Mouse (Mus musculus): ENCODE measurements at regions not wholly inside any gene's neighbourhood (a gene's known extent, or its start where the extent isn't known, plus 50 kb on each side); places are given as distances from the start of the nearest gene placed in this dataset.

DNA sequence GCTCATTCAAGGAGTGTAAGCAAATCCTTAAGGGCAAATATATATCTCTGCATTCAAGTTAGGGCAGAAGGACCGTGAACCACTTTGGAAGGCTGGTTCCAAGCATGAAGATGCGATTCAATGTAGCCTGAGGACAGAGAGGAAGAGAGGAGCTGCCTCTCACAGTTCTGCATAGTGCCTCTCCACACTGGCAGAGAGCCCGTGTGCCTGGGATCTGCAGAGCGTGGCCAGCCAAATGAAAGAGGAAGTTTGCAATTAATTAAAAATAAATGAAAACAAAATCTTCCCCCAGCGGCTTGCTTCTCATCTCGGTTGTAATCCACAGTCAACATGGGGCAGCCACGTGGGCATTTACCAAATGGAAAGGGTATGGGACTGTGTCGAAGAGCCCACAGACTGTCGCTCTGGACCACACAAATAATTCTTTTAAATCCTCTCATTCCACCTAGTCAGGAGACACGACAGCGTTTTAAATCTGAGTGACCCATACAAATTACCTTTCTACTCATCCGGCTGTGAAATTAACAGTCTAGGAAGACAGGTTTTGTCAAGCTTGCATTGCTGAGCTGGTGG lies 129.1 kb upstream of the Col1a2 start:
- H3K9me3 ChIP-seq (replicated peaks; ENCODE audit: control insufficient read depth, low read length), result no peaks in the 10 kb centered on the region
- no peaks in the 10 kb centered on the region for H3K4me1 ChIP-seq (ENCODE audit: control insufficient read depth, insufficient read depth, low read length)
- H3K36me3 ChIP-seq (ENCODE audit: control insufficient read depth, insufficient read depth), result no peaks in the 10 kb centered on the region
- no peak overlapping the region for H3K27ac ChIP-seq (ENCODE audit: low read length)
- 74% methylated on average over 12 of the region's 12 CpGs for WGBS
- H3K27me3 ChIP-seq (ENCODE audit: control insufficient read depth, insufficient read depth, low read length), result no peaks in the 10 kb centered on the region
- no peak overlapping the region for H3K4me2 ChIP-seq (ENCODE audit: low read depth, low read length)
- ATAC-seq (replicated peaks; ENCODE audit: extremely low read depth, insufficient read depth, low FRiP score), result no peak
- H3K9ac ChIP-seq (ENCODE audit: low read length), result no peak overlapping the region
- no peak overlapping the region for H3K4me3 ChIP-seq (ENCODE audit: low read length)

DNA sequence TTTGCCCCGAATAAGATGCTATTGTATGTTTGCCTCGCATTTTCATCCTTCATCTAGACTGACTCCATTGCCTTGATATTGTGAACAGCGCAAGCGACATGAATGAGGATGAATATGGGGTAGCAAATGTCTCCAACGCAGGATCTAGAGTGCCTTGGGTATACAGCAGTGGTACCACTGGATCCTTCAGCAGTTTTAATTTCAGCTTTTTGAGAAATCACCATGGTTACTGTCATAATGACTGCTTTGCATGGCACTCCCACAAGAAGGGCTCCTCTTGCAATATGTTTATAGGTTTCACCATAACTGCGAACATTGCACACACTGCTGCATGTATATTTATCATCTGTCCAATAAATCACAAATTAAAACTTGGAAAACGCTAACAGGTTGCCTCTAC lies 107.8 kb upstream of the Col1a2 start:
- H3K36me3 ChIP-seq (ENCODE audit: control insufficient read depth, insufficient read depth), result no peaks in the 10 kb centered on the region
- no peak overlapping the region for H3K27ac ChIP-seq (ENCODE audit: low read length)
- no peak overlapping the region for H3K4me2 ChIP-seq (ENCODE audit: low read depth, low read length)
- ATAC-seq (replicated peaks; ENCODE audit: extremely low read depth, insufficient read depth, low FRiP score), result no peak
- 92% methylated on average over 7 of the region's 7 CpGs for WGBS
- peaks cover 3% of the 10 kb centered on the region; the same call in 1 of the 2 replicates for H3K4me1 ChIP-seq (ENCODE audit: control insufficient read depth, insufficient read depth, low read length)
- H3K9ac ChIP-seq (ENCODE audit: low read length), result no peak overlapping the region
- no peak overlapping the region for H3K4me3 ChIP-seq (ENCODE audit: low read length)
- no peaks in the 10 kb centered on the region for H3K9me3 ChIP-seq (replicated peaks; ENCODE audit: control insufficient read depth, low read length)
- no peaks in the 10 kb centered on the region for H3K27me3 ChIP-seq (ENCODE audit: control insufficient read depth, insufficient read depth, low read length)

DNA sequence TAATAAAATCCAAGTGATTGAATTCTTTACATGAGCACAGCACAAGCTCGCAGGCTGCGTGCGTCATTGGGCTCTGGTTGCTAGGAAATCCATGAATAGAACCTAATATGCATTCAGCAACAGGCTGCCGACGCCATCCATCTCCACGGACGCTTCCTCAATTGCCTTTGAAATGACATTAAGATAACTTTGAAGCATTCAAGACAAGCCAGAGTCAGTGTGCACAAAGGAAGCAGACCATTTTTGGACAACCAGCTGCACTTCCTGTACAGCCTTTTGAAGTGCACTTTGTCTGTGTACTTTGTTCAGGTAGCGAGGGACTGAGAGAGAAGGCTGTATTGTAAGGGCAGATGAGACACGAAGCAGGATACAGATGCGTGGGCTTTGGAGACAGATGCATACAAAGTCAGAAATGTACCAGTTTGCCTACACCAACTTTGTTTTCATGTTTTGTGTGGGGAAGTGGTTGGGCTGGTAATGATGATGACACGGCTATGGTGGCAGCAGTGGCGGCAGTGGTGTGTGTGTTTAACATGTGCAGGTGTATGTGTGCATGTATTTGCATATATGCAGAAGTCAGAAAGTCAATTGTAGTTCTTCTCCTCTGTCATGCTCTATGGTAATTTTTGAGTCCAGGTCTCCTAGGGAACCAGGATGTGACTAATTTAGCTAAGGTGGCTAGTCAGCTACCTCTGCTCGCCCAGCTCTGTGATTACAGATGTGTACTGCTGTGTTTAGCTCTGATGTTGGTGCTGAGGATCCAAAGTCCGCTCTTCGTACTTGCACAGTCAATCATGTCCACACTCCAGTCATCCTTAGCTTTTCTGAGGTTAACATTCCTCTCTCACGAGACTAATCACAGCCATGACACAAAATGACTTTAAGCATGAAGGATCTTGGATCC lies 106.7 kb upstream of the Col1a2 start:
- Histone ChIP-seq H3K27me3 (ENCODE audit: control insufficient read depth, insufficient read depth, low read length) (no peaks in the 10 kb centered on the region), H3K36me3 (ENCODE audit: control insufficient read depth, insufficient read depth) (no peaks in the 10 kb centered on the region), H3K4me3 (ENCODE audit: low read length) (peak overlapping the region; percentile 24; the same call in 1 of the 2 replicates), H3K27ac (ENCODE audit: low read length) (no peak overlapping the region), H3K4me2 (ENCODE audit: low read depth, low read length) (peak overlapping the region; percentile 56), H3K9ac (ENCODE audit: low read length) (no peak overlapping the region), H3K9me3 (replicated peaks; ENCODE audit: control insufficient read depth, low read length) (no peaks in the 10 kb centered on the region), H3K4me1 (ENCODE audit: control insufficient read depth, insufficient read depth, low read length) (peaks cover 3% of the 10 kb centered on the region; the same call in 1 of the 2 replicates)
- ATAC-seq (replicated peaks; ENCODE audit: extremely low read depth, insufficient read depth, low FRiP score), result no peak
- 42% methylated on average over 16 of the region's 16 CpGs for WGBS

DNA sequence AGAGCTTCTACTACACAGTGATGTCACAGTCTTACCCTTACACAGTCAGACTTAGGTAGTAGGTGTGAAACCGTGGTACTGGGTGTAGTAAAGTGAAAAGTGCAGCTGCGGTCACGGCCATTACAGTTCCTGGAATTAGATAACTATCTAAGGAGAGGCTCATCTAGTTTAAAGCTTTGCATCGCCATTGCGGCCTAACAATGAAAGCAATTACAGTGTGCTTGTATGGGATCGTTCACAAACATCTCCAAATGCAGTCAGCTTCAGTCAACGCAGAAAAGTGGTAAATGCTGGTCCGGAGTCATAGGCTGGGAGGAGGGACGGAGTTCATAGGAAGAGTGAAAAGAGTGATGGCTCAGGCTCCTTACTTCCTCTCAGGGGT lies 106.0 kb upstream of the Col1a2 start:
- WGBS, result 76% methylated on average over 9 of the region's 9 CpGs

GRCm38 (mm10) chr6:4405301-4405700 lies 99.3 kb upstream of the Col1a2 start:
- H3K4me2 ChIP-seq (ENCODE audit: low read depth, low read length), result no peak overlapping the region
- no peaks in the 10 kb centered on the region for H3K36me3 ChIP-seq (ENCODE audit: control insufficient read depth, insufficient read depth)
- no peak overlapping the region for H3K4me3 ChIP-seq (ENCODE audit: low read length)
- no peak overlapping the region for H3K27ac ChIP-seq (ENCODE audit: low read length)
- H3K27me3 ChIP-seq (ENCODE audit: control insufficient read depth, insufficient read depth, low read length), result no peaks in the 10 kb centered on the region
- 78% methylated on average over 3 of the region's 3 CpGs for WGBS
- H3K4me1 ChIP-seq (ENCODE audit: control insufficient read depth, insufficient read depth, low read length), result no peaks in the 10 kb centered on the region
- no peaks in the 10 kb centered on the region for H3K9me3 ChIP-seq (replicated peaks; ENCODE audit: control insufficient read depth, low read length)
- no peak overlapping the region for H3K9ac ChIP-seq (ENCODE audit: low read length)
- no peak for ATAC-seq (replicated peaks; ENCODE audit: extremely low read depth, insufficient read depth, low FRiP score)

More for the DNA sequence above, 106.0 kb upstream of the Col1a2 start:
- Histone ChIP-seq H3K27ac (ENCODE audit: low read length) (no peak overlapping the region), H3K4me1 (ENCODE audit: control insufficient read depth, insufficient read depth, low read length) (peaks cover 3% of the 10 kb centered on the region; the same call in 1 of the 2 replicates), H3K9me3 (replicated peaks; ENCODE audit: control insufficient read depth, low read length) (no peaks in the 10 kb centered on the region), H3K27me3 (ENCODE audit: control insufficient read depth, insufficient read depth, low read length) (no peaks in the 10 kb centered on the region), H3K36me3 (ENCODE audit: control insufficient read depth, insufficient read depth) (no peaks in the 10 kb centered on the region), H3K4me3 (ENCODE audit: low read length) (no peak overlapping the region), H3K9ac (ENCODE audit: low read length) (no peak overlapping the region), H3K4me2 (ENCODE audit: low read depth, low read length) (no peak overlapping the region)
- ATAC-seq (replicated peaks; ENCODE audit: extremely low read depth, insufficient read depth, low FRiP score), result no peak

DNA sequence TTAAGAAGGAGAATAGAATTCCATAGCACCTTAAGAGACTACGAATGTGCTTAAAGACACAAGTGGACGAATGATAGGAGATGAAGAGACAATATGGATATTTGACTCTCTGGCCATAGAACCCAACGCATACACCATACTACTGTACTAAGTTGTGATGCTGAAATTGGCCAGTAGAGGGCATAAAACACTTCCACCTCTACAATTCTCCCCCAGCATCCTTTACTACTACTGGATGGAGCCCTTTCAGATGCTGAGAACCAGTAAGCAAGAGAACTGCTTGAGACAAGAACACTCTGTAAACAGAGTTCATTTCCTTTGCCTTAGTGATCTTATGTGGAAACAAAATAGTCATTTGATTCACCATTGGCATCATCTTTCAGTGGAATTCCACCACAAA lies 96.9 kb upstream of the Col1a2 start:
- Histone ChIP-seq H3K27me3 (ENCODE audit: control insufficient read depth, insufficient read depth, low read length) (no peaks in the 10 kb centered on the region), H3K36me3 (ENCODE audit: control insufficient read depth, insufficient read depth) (no peaks in the 10 kb centered on the region), H3K9ac (ENCODE audit: low read length) (no peak overlapping the region), H3K4me3 (ENCODE audit: low read length) (no peak overlapping the region), H3K27ac (ENCODE audit: low read length) (no peak overlapping the region), H3K4me1 (ENCODE audit: control insufficient read depth, insufficient read depth, low read length) (no peaks in the 10 kb centered on the region), H3K4me2 (ENCODE audit: low read depth, low read length) (no peak overlapping the region), H3K9me3 (replicated peaks; ENCODE audit: control insufficient read depth, low read length) (no peaks in the 10 kb centered on the region)
- 42% methylated on average over 3 of the region's 3 CpGs for WGBS
- no peak for ATAC-seq (replicated peaks; ENCODE audit: extremely low read depth, insufficient read depth, low FRiP score)

GRCm38 (mm10) chr6:4413201-4413600 lies 91.4 kb upstream of the Col1a2 start:
- Histone ChIP-seq H3K9ac (ENCODE audit: low read length) (no peak overlapping the region), H3K4me1 (ENCODE audit: control insufficient read depth, insufficient read depth, low read length) (no peaks in the 10 kb centered on the region), H3K4me2 (ENCODE audit: low read depth, low read length) (no peak overlapping the region), H3K4me3 (ENCODE audit: low read length) (no peak overlapping the region), H3K27me3 (ENCODE audit: control insufficient read depth, insufficient read depth, low read length) (no peaks in the 10 kb centered on the region), H3K9me3 (replicated peaks; ENCODE audit: control insufficient read depth, low read length) (no peaks in the 10 kb centered on the region), H3K36me3 (ENCODE audit: control insufficient read depth, insufficient read depth) (no peaks in the 10 kb centered on the region), H3K27ac (ENCODE audit: low read length) (no peak overlapping the region)
- no peak for ATAC-seq (replicated peaks; ENCODE audit: extremely low read depth, insufficient read depth, low FRiP score)
- 79% methylated on average over 3 of the region's 3 CpGs for WGBS

DNA sequence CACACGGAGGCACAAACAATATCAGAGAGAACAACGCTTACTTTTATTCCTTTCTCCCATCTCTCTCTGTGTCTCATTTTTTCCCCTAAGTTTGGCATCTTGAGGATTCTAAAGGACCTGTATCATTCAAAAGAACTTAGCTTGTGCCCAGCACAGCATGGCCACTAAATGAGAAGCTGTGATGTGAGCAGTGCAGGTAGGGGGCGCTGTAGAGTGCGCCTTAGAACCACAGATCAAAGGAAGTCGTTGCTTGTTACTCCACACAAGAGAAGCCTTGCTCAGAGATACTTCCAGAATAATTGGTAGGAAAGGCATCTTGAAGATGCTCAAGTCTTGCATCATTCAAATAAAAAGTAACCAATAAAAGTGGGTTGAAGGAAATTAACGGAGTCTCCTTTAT lies 90.4 kb upstream of the Col1a2 start:
- WGBS, result 40% methylated on average over 6 of the region's 6 CpGs
- no peaks in the 10 kb centered on the region for H3K4me1 ChIP-seq (ENCODE audit: control insufficient read depth, insufficient read depth, low read length)
- H3K9ac ChIP-seq (ENCODE audit: low read length), result no peak overlapping the region
- no peak for ATAC-seq (replicated peaks; ENCODE audit: extremely low read depth, insufficient read depth, low FRiP score)
- no peaks in the 10 kb centered on the region for H3K36me3 ChIP-seq (ENCODE audit: control insufficient read depth, insufficient read depth)
- H3K9me3 ChIP-seq (replicated peaks; ENCODE audit: control insufficient read depth, low read length), result no peaks in the 10 kb centered on the region
- no peak overlapping the region for H3K4me3 ChIP-seq (ENCODE audit: low read length)
- no peak overlapping the region for H3K27ac ChIP-seq (ENCODE audit: low read length)
- no peaks in the 10 kb centered on the region for H3K27me3 ChIP-seq (ENCODE audit: control insufficient read depth, insufficient read depth, low read length)
- H3K4me2 ChIP-seq (ENCODE audit: low read depth, low read length), result no peak overlapping the region

DNA sequence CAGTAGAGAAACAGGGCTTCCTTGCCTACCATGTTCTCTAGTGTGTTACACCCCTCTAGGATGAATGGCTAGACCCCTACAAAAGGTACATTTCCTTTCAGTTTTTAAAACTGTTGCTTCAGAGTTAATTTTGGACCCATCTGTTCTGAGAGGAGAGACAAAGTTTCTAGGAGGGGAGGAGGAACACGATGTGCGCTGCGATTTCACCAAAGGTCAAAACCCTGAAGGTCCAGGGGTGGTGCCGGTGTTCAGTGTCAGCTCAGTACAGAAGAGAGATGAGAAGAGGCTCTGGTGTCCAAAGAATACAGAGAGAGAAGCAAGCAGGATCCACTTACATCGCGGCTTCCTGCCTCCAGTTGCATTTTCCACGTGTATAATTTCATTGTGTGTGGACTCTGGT lies 89.4 kb upstream of the Col1a2 start:
- Histone ChIP-seq H3K4me3 (ENCODE audit: low read length) (no peak overlapping the region), H3K36me3 (ENCODE audit: control insufficient read depth, insufficient read depth) (no peaks in the 10 kb centered on the region), H3K4me2 (ENCODE audit: low read depth, low read length) (no peak overlapping the region), H3K9me3 (replicated peaks; ENCODE audit: control insufficient read depth, low read length) (no peaks in the 10 kb centered on the region), H3K27me3 (ENCODE audit: control insufficient read depth, insufficient read depth, low read length) (no peaks in the 10 kb centered on the region), H3K27ac (ENCODE audit: low read length) (no peak overlapping the region), H3K4me1 (ENCODE audit: control insufficient read depth, insufficient read depth, low read length) (no peaks in the 10 kb centered on the region), H3K9ac (ENCODE audit: low read length) (no peak overlapping the region)
- no peak for ATAC-seq (replicated peaks; ENCODE audit: extremely low read depth, insufficient read depth, low FRiP score)
- 73% methylated on average over 7 of the region's 7 CpGs for WGBS
